Mouse (Mus musculus): ENCODE measurements around the gene Syn3.

- no peak for TF ChIP-seq GATA1 (IDR thresholded peaks at IDR 0.05; ENCODE audit: borderline replicate concordance, low read length)
- no peak for TF ChIP-seq FLI1 (IDR thresholded peaks at IDR 0.05; ENCODE audit: low read length)
Measured at GRCm38 (mm10) chr10:86375903-86376302, 122.8 kb downstream of the Syn3 start.
